Mouse (Mus musculus) liver, postnatal 0 days (tissue): ENCODE data around the gene Zc2hc1c.
A peak's percentile ranks its signal among the peaks of the same experiment; 100 is the strongest.

ENCODE experiments used
- CTCF ChIP-seq: sonication (generic); IDR thresholded peaks from 2 replicates; pipeline ENCODE4 v1.5.1; 2016; ENCODE audit warnings: antibody characterized with exemption, low read depth
- EP300 ChIP-seq: IDR thresholded peaks from 2 replicates; pipeline ENCODE4 v1.6.1; 2016; ENCODE audit warnings: antibody characterized with exemption, low read depth, mild to moderate bottlenecking

GRCm38 (mm10) chr12:85348338-85348737 lies 59.9 kb downstream of the Zc2hc1c start:
- TF ChIP-seq CTCF (no peak), EP300 (peak; percentile 61; the same call in 1 of the 2 replicates)
